Mouse (Mus musculus) neural tube, embryonic 12.5 days (tissue): ENCODE measurements at regions not wholly inside any gene's neighbourhood (a gene's known extent, or its start where the extent isn't known, plus 50 kb on each side); places are given as distances from the start of the nearest gene placed in this dataset.

Source experiments
- ATAC-seq: fragments of 200-750 bp; cut with Nextera tagmentation; 2 replicates; pipeline ENCODE4 v1.8.0; 2017; ENCODE audit warnings: low read depth, mild to moderate bottlenecking, moderate TSS enrichment, moderate library complexity; ENCODE audit not compliant: low FRiP score
- H3K27ac ChIP-seq: fragments of 300-500 bp; sonication (generic); 2 replicates; pipeline ENCODE4 v1.5.1; 2016
- H3K27me3 ChIP-seq: fragments of 300-500 bp; sonication (generic); replicated peaks from 2 replicates; pipeline ENCODE4 v1.6.1; 2016; ENCODE audit warnings: mild to moderate bottlenecking
- H3K36me3 ChIP-seq: fragments of 300-500 bp; sonication (generic); 2 replicates; pipeline ENCODE4 v1.6.1; 2016; ENCODE audit warnings: mild to moderate bottlenecking
- H3K4me1 ChIP-seq: fragments of 300-500 bp; sonication (generic); 2 replicates; pipeline ENCODE4 v1.6.1; 2016
- H3K4me2 ChIP-seq: fragments of 300-500 bp; sonication (generic); replicated peaks from 2 replicates; pipeline ENCODE4 v1.6.1; 2016; ENCODE audit warnings: mild to moderate bottlenecking
- H3K4me3 ChIP-seq: fragments of 300-500 bp; sonication (generic); 2 replicates; pipeline ENCODE4 v1.5.1; 2016
- H3K9ac ChIP-seq: fragments of 300-500 bp; sonication (generic); 2 replicates; pipeline ENCODE4 v1.6.1; 2016; ENCODE audit warnings: mild to moderate bottlenecking
- H3K9me3 ChIP-seq: fragments of 300-500 bp; sonication (generic); 2 replicates; pipeline ENCODE4 v1.6.1; 2016; ENCODE audit warnings: mild to moderate bottlenecking
- WGBS: fragments of 180-500 bp; shearing (Covaris S2); methylation state at CpG from one replicate; pipeline ENCODE4 v1.1.7; 2016; 5-methylcytosine and 5-hydroxymethylcytosine counted together

- ATAC-seq: no peak
- no peaks in the 10 kb centered on the region for H3K27me3 ChIP-seq
- 86% methylated on average over 5 of the region's 5 CpGs for WGBS
- H3K9me3 ChIP-seq: no peaks in the 10 kb centered on the region
- no peak overlapping the region for H3K9ac ChIP-seq
- H3K27ac ChIP-seq: no peak overlapping the region
- no peaks in the 10 kb centered on the region for H3K36me3 ChIP-seq
- no peak overlapping the region for H3K4me2 ChIP-seq
- H3K4me1 ChIP-seq: no peaks in the 10 kb centered on the region
- H3K4me3 ChIP-seq: no peak overlapping the region
Measured at GRCm38 (mm10) chr15:62190977-62191614, 1268.3 kb upstream of the A1bg start.

- WGBS: 89% methylated on average over 5 of the region's 5 CpGs
- no peak for ATAC-seq
- Histone ChIP-seq H3K9ac (no peak overlapping the region), H3K27me3 (no peaks in the 10 kb centered on the region), H3K36me3 (no peaks in the 10 kb centered on the region), H3K27ac (no peak overlapping the region), H3K4me2 (no peak overlapping the region), H3K4me3 (no peak overlapping the region), H3K9me3 (no peaks in the 10 kb centered on the region), H3K4me1 (no peaks in the 10 kb centered on the region)
Measured at GRCm38 (mm10) chr15:62190224-62190910, 1267.6 kb upstream of the A1bg start.

- Histone ChIP-seq H3K9me3 (no peaks in the 10 kb centered on the region), H3K27me3 (no peaks in the 10 kb centered on the region), H3K4me2 (no peak overlapping the region)
Measured at GRCm38 (mm10) chr15:62189565-62190181, 1266.9 kb upstream of the A1bg start.

GRCm38 (mm10) chr15:62186548-62186947, 1263.7 kb upstream of the A1bg start:
- ATAC-seq: no peak
- Histone ChIP-seq H3K27ac (no peak overlapping the region), H3K9me3 (no peaks in the 10 kb centered on the region), H3K4me2 (no peak overlapping the region), H3K4me1 (no peaks in the 10 kb centered on the region), H3K36me3 (no peaks in the 10 kb centered on the region), H3K4me3 (no peak overlapping the region), H3K9ac (no peak overlapping the region), H3K27me3 (no peaks in the 10 kb centered on the region)
- 97% methylated on average over 11 of the region's 11 CpGs for WGBS

More at GRCm38 (mm10) chr15:62189565-62190181, 1266.9 kb upstream of the A1bg start:
- ATAC-seq: no peak
- H3K4me1 ChIP-seq: no peaks in the 10 kb centered on the region
- H3K4me3 ChIP-seq: no peak overlapping the region
- no peaks in the 10 kb centered on the region for H3K36me3 ChIP-seq
- no peak overlapping the region for H3K9ac ChIP-seq
- 90% methylated on average over 14 of the region's 14 CpGs for WGBS
- H3K27ac ChIP-seq: no peak overlapping the region

GRCm38 (mm10) chr15:62183803-62184202, 1261.0 kb upstream of the A1bg start:
- Histone ChIP-seq H3K36me3 (no peaks in the 10 kb centered on the region), H3K9ac (no peak overlapping the region), H3K4me3 (no peak overlapping the region), H3K27ac (no peak overlapping the region), H3K9me3 (no peaks in the 10 kb centered on the region), H3K4me2 (no peak overlapping the region), H3K4me1 (no peaks in the 10 kb centered on the region), H3K27me3 (no peaks in the 10 kb centered on the region)
- no peak for ATAC-seq
- WGBS: 90% methylated on average over 4 of the region's 4 CpGs

- Histone ChIP-seq H3K9me3 (no peaks in the 10 kb centered on the region), H3K27me3 (no peaks in the 10 kb centered on the region), H3K4me2 (no peak overlapping the region), H3K27ac (no peak overlapping the region), H3K9ac (no peak overlapping the region), H3K4me3 (no peak overlapping the region), H3K4me1 (no peaks in the 10 kb centered on the region), H3K36me3 (no peaks in the 10 kb centered on the region)
- WGBS: 90% methylated on average over 2 of the region's 2 CpGs
- no peak for ATAC-seq
Measured at GRCm38 (mm10) chr15:62181454-62181910, 1258.7 kb upstream of the A1bg start.

- no peaks in the 10 kb centered on the region for H3K27me3 ChIP-seq
- no peaks in the 10 kb centered on the region for H3K4me1 ChIP-seq
- no peaks in the 10 kb centered on the region for H3K9me3 ChIP-seq
- H3K27ac ChIP-seq: no peak overlapping the region
- no peak overlapping the region for H3K4me2 ChIP-seq
- H3K4me3 ChIP-seq: no peak overlapping the region
- WGBS: 94% methylated on average over 3 of the region's 3 CpGs
- no peaks in the 10 kb centered on the region for H3K36me3 ChIP-seq
- H3K9ac ChIP-seq: no peak overlapping the region
- no peak for ATAC-seq
Measured at GRCm38 (mm10) chr15:62180718-62181117, 1257.9 kb upstream of the A1bg start.

GRCm38 (mm10) chr15:62179801-62180200, 1257.0 kb upstream of the A1bg start:
- H3K4me1 ChIP-seq: no peaks in the 10 kb centered on the region
- H3K27me3 ChIP-seq: no peaks in the 10 kb centered on the region
- no peak for ATAC-seq
- H3K27ac ChIP-seq: no peak overlapping the region
- no peak overlapping the region for H3K4me3 ChIP-seq
- H3K36me3 ChIP-seq: no peaks in the 10 kb centered on the region
- no peak overlapping the region for H3K4me2 ChIP-seq
- no peaks in the 10 kb centered on the region for H3K9me3 ChIP-seq
- no peak overlapping the region for H3K9ac ChIP-seq
- WGBS: 75% methylated on average over 2 of the region's 2 CpGs

GRCm38 (mm10) chr15:62178568-62178967, 1255.8 kb upstream of the A1bg start:
- WGBS: 35% methylated on average over 6 of the region's 6 CpGs
- no peak overlapping the region for H3K4me3 ChIP-seq

GRCm38 (mm10) chr15:62177768-62178410, 1255.1 kb upstream of the A1bg start:
- Histone ChIP-seq H3K27ac (no peak overlapping the region), H3K27me3 (no peaks in the 10 kb centered on the region), H3K36me3 (no peaks in the 10 kb centered on the region), H3K9ac (no peak overlapping the region), H3K4me2 (no peak overlapping the region), H3K4me3 (no peak overlapping the region), H3K9me3 (no peaks in the 10 kb centered on the region), H3K4me1 (no peaks in the 10 kb centered on the region)
- no peak for ATAC-seq
- whole genome bisulfite sequencing: 84% methylated on average over 9 of the region's 9 CpGs

More at GRCm38 (mm10) chr15:62178568-62178967, 1255.8 kb upstream of the A1bg start:
- Histone ChIP-seq H3K36me3 (no peaks in the 10 kb centered on the region), H3K4me1 (no peaks in the 10 kb centered on the region), H3K9ac (no peak overlapping the region), H3K27ac (no peak overlapping the region), H3K27me3 (no peaks in the 10 kb centered on the region), H3K9me3 (no peaks in the 10 kb centered on the region), H3K4me2 (no peak overlapping the region)
- no peak for ATAC-seq

GRCm38 (mm10) chr15:62176076-62176475, 1253.3 kb upstream of the A1bg start:
- H3K4me2 ChIP-seq: no peak overlapping the region
- WGBS: 35% methylated on average over 2 of the region's 2 CpGs

More at GRCm38 (mm10) chr15:62176076-62176475, 1253.3 kb upstream of the A1bg start:
- H3K27ac ChIP-seq: no peak overlapping the region
- H3K36me3 ChIP-seq: no peaks in the 10 kb centered on the region
- no peaks in the 10 kb centered on the region for H3K27me3 ChIP-seq
- ATAC-seq: no peak
- no peak overlapping the region for H3K4me3 ChIP-seq
- H3K9ac ChIP-seq: no peak overlapping the region
- H3K4me1 ChIP-seq: no peaks in the 10 kb centered on the region
- H3K9me3 ChIP-seq: no peaks in the 10 kb centered on the region
